Mouse (Mus musculus): ENCODE measurements around the gene Galnt16. TPM values are rescaled to one million over a fixed set of nuclear protein-coding genes. Genes with fewer than 3 reads are reported as not detected.

Galnt16 gene
- total RNA-seq (2021): 100 to 1,000 TPM; 163 to 165 TPM

GRCm38 (mm10) chr12:80517977-80518376 lies at the start of gene Galnt16:
TSS of gene Galnt16 (plus strand) at chr12:80518277.
- no peak for DNase-seq

GRCm38 (mm10) chr12:80470206-80470605 lies 47.9 kb upstream of the Galnt16 start:
- no peak for DNase-seq

GRCm38 (mm10) chr12:80471926-80472325 lies 46.2 kb upstream of the Galnt16 start:
- DNase-seq: no peak

GRCm38 (mm10) chr12:80473731-80474130 lies 44.3 kb upstream of the Galnt16 start:
- DNase-seq: no peak

GRCm38 (mm10) chr12:80479986-80480385 lies 38.1 kb upstream of the Galnt16 start:
- DNase-seq: no peak

GRCm38 (mm10) chr12:80483397-80483796 lies 34.7 kb upstream of the Galnt16 start:
- no peak for DNase-seq

- DNase-seq: no peak
Observed at GRCm38 (mm10) chr12:80493311-80493710, 24.8 kb upstream of the Galnt16 start.

- DNase-seq: no peak
Observed at GRCm38 (mm10) chr12:80495691-80496090, 22.4 kb upstream of the Galnt16 start.

- DNase-seq: no peak
Observed at GRCm38 (mm10) chr12:80498356-80498755, 19.7 kb upstream of the Galnt16 start.

- no peak for DNase-seq
Observed at GRCm38 (mm10) chr12:80500506-80500905, 17.6 kb upstream of the Galnt16 start.

GRCm38 (mm10) chr12:80504718-80505117 lies 13.4 kb upstream of the Galnt16 start:
- no peak for DNase-seq

- DNase-seq: no peak
Observed at GRCm38 (mm10) chr12:80507041-80507745, 10.9 kb upstream of the Galnt16 start.

- peak in 1 of 2 experiments; percentile 41 for DNase-seq
Observed at GRCm38 (mm10) chr12:80518393-80518756, 298 bp downstream of the Galnt16 start.

GRCm38 (mm10) chr12:80518757-80519620 lies 912 bp downstream of the Galnt16 start:
- peak; percentile 65 to 68 for DNase-seq

- DNase-seq: peak; percentile 70 to 72
Observed at GRCm38 (mm10) chr12:80519621-80520332, 1.7 kb downstream of the Galnt16 start.

GRCm38 (mm10) chr12:80522006-80522405 lies 3.9 kb downstream of the Galnt16 start:
- DNase-seq: no peak

- DNase-seq: no peak
Observed at GRCm38 (mm10) chr12:80524276-80524921, 6.3 kb downstream of the Galnt16 start.

- no peak for DNase-seq
Observed at GRCm38 (mm10) chr12:80525513-80525912, 7.4 kb downstream of the Galnt16 start.

GRCm38 (mm10) chr12:80526511-80526910 lies 8.4 kb downstream of the Galnt16 start:
- no peak for DNase-seq

GRCm38 (mm10) chr12:80527727-80528389 lies 9.8 kb downstream of the Galnt16 start:
- DNase-seq: peak in 1 of 2 experiments; percentile 51

- no peak for DNase-seq
Observed at GRCm38 (mm10) chr12:80530052-80530451, 12.0 kb downstream of the Galnt16 start.

- no peak for DNase-seq
Observed at GRCm38 (mm10) chr12:80530630-80531029, 12.6 kb downstream of the Galnt16 start.

Data from layer of hippocampus, postnatal 36 days (tissue).